Mouse (Mus musculus) testis, adult 2 months (tissue): ENCODE measurements around the gene Zfp273. TPM values are rescaled to one million over a fixed set of nuclear protein-coding genes. Genes with fewer than 3 reads are reported as not detected.
A peak's percentile ranks its signal among the peaks of the same experiment; 100 is the strongest.
"Not testable (repeated sequence)": the region's sequence is repeated elsewhere in the genome, so short reads cannot be mapped to it uniquely, and the experiment has no call there.

Experiments used
- H3K27ac ChIP-seq: fragments of 200-500 bp; 2 replicates; pipeline ENCODE4 v1.5.1; 2012; ENCODE audit warnings: low read depth, low read length; ENCODE audit not compliant: control insufficient read depth, insufficient read depth
- H3K27me3 ChIP-seq: fragments of 200-500 bp; 2 replicates; pipeline ENCODE4 v1.6.1; 2012; ENCODE audit warnings: mild to moderate bottlenecking, low read length, moderate library complexity; ENCODE audit not compliant: control insufficient read depth, insufficient read depth
- H3K36me3 ChIP-seq: fragments of 200-500 bp; 2 replicates; pipeline ENCODE4 v1.6.1; 2012; ENCODE audit warnings: mild to moderate bottlenecking, low read length; ENCODE audit not compliant: control insufficient read depth, insufficient read depth
- H3K4me1 ChIP-seq: fragments of 200-500 bp; 2 replicates; pipeline ENCODE4 v1.6.1; 2012; ENCODE audit warnings: low read length; ENCODE audit not compliant: control insufficient read depth, insufficient read depth
- H3K4me3 ChIP-seq: fragments of 200-500 bp; 2 replicates; pipeline ENCODE4 v1.5.1; 2012; ENCODE audit warnings: low read depth, mild to moderate bottlenecking, low read length, moderate library complexity, mixed read lengths; ENCODE audit not compliant: control insufficient read depth
- CTCF ChIP-seq: fragments of 200-500 bp; IDR thresholded peaks from 2 replicates; pipeline ENCODE4 v1.5.1; 2012; ENCODE audit warnings: low read depth, mild to moderate bottlenecking, inconsistent platforms, low read length, moderate library complexity; ENCODE audit not compliant: control insufficient read depth, insufficient read depth, insufficient replicate concordance
- POLR2A ChIP-seq: fragments of 200-500 bp; IDR thresholded peaks from 2 replicates; pipeline ENCODE4 v1.6.1; 2012; ENCODE audit warnings: low read depth, mild to moderate bottlenecking, inconsistent platforms, low read length, moderate library complexity; ENCODE audit not compliant: control insufficient read depth
- polyA plus RNA-seq: library from polyadenylated mRNA; depleted of rRNA; stranded (reverse); fragments of >200 nt; gene quantifications from 2 replicates; pipeline ENCODE4 v1.2.3, GENCODE M21; 2012; rRNA removed

Gene Zfp273
- polyA plus RNA-seq: 0.36 and 0.59 TPM in 2 replicates

- TF ChIP-seq POLR2A (no peak), CTCF (no peak)
- Histone ChIP-seq H3K27me3 (no peaks in the 10 kb centered on the region), H3K27ac (peak within 1 kb of the TSS; percentile 76), H3K4me1 (no peaks in the 10 kb centered on the region; the same call in 1 of the 2 replicates), H3K36me3 (no peaks in the 10 kb centered on the region), H3K4me3 (peak within 1 kb of the TSS; percentile 80)
These were observed at the start of gene Zfp273 for GRCm38 (mm10) chr13:67813710-67814660. TSS of gene Zfp273 (plus strand) at chr13:67813740.

GRCm38 (mm10) chr13:67779265-67780221 lies 34.0 kb upstream of the Zfp273 start, which contains the start of gene Zfp493:
TSS of gene Zfp493 (plus strand) at chr13:67779693.
- Histone ChIP-seq H3K4me1 (peaks cover 6% of the 10 kb centered on the region), H3K27me3 (no peaks in the 10 kb centered on the region), H3K4me3 (peak within 1 kb of the TSS; percentile 88), H3K27ac (peak within 1 kb of the TSS; percentile 5; the same call in 1 of the 2 replicates), H3K36me3 (no peaks in the 10 kb centered on the region)
- no peak for TF ChIP-seq CTCF
- TF ChIP-seq POLR2A: no peak

GRCm38 (mm10) chr13:67791921-67792455 lies 21.6 kb upstream of the Zfp273 start:
- H3K4me3 ChIP-seq: no peak overlapping the region
- TF ChIP-seq POLR2A (no peak), CTCF (no peak)
- H3K4me1 ChIP-seq: no peaks in the 10 kb centered on the region
- H3K27ac ChIP-seq: no peak overlapping the region
- no peaks in the 10 kb centered on the region for H3K36me3 ChIP-seq
- H3K27me3 ChIP-seq: no peaks in the 10 kb centered on the region

- H3K27me3 ChIP-seq: no peaks in the 10 kb centered on the region
- no peaks in the 10 kb centered on the region for H3K4me1 ChIP-seq
- H3K36me3 ChIP-seq: no peaks in the 10 kb centered on the region
- H3K27ac ChIP-seq: no peak overlapping the region
- TF ChIP-seq POLR2A (no peak), CTCF (no peak)
- H3K4me3 ChIP-seq: no peak overlapping the region
These were observed 14.9 kb upstream of the Zfp273 start for GRCm38 (mm10) chr13:67798618-67799017.

GRCm38 (mm10) chr13:67799151-67799550 lies 14.4 kb upstream of the Zfp273 start:
- H3K27ac ChIP-seq, H3K36me3 ChIP-seq, H3K27me3 ChIP-seq, H3K4me1 ChIP-seq, H3K4me3 ChIP-seq: not testable (repeated sequence)

GRCm38 (mm10) chr13:67811651-67812210 lies 1.8 kb upstream of the Zfp273 start:
- no peaks in the 10 kb centered on the region; the same call in 1 of the 2 replicates for H3K4me1 ChIP-seq
- no peak overlapping the region for H3K27ac ChIP-seq
- no peak for TF ChIP-seq CTCF
- TF ChIP-seq POLR2A: no peak
- no peak overlapping the region for H3K4me3 ChIP-seq
- H3K27me3 ChIP-seq: no peaks in the 10 kb centered on the region
- no peaks in the 10 kb centered on the region for H3K36me3 ChIP-seq
